Mouse (Mus musculus): ENCODE results near the gene Scn2b.

DNA sequence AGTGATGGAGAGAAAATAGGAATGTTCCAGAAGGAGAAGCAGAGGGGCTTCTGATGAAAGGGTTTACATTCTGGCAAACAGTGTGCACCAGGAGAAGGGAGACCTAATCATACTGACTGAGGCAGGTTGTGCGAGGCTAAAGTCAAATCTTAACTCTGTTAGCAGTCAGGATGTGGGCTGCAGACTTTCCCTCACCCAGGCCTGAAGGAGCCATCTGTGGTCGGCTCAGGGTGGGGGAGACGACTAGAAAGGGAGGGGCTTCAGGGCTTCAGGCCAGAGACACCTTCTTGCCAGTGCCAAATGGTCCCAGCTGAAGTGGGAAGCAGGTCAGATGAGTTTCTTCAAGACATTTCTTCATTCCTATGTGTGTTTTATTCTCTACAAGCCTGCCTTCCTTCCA is 19.2 kb upstream of the Scn2b start:
- TF ChIP-seq CTCF (conservative IDR thresholded peaks at IDR 0.05 in 1 of 2, IDR thresholded peaks at IDR 0.05 in 1 of 2; ENCODE audit: low read depth in 2 of 2, low read length in 2 of 2) (no peak), RCOR1 (conservative IDR thresholded peaks at IDR 0.05; ENCODE audit: low read depth, low read length) (no peak), MAFK (IDR thresholded peaks at IDR 0.05; ENCODE audit: insufficient replicate concordance, low read length) (no peak), MAZ (IDR thresholded peaks at IDR 0.05; ENCODE audit: low read depth, low read length) (no peak), ZC3H11A (IDR thresholded peaks at IDR 0.05; ENCODE audit: low read depth, low read length) (no peak), CHD1 (IDR thresholded peaks at IDR 0.05; ENCODE audit: low read depth, low read length) (no peak), USF2 (conservative IDR thresholded peaks at IDR 0.05; ENCODE audit: low read depth, low read length) (no peak), POLR2A (IDR thresholded peaks at IDR 0.05; ENCODE audit: low read depth, low read length) (no peak), BHLHE40 (IDR thresholded peaks at IDR 0.05; ENCODE audit: low read depth, low read length) (no peak), EP300 (IDR thresholded peaks at IDR 0.05; ENCODE audit: low read length) (no peak), ZKSCAN1 (IDR thresholded peaks at IDR 0.05; ENCODE audit: borderline replicate concordance, low read depth, low read length) (no peak), JUN (IDR thresholded peaks at IDR 0.05; ENCODE audit: insufficient read depth, low read depth, low read length) (no peak)

All from CH12.LX (cell line).